In the genomic region with DNA sequence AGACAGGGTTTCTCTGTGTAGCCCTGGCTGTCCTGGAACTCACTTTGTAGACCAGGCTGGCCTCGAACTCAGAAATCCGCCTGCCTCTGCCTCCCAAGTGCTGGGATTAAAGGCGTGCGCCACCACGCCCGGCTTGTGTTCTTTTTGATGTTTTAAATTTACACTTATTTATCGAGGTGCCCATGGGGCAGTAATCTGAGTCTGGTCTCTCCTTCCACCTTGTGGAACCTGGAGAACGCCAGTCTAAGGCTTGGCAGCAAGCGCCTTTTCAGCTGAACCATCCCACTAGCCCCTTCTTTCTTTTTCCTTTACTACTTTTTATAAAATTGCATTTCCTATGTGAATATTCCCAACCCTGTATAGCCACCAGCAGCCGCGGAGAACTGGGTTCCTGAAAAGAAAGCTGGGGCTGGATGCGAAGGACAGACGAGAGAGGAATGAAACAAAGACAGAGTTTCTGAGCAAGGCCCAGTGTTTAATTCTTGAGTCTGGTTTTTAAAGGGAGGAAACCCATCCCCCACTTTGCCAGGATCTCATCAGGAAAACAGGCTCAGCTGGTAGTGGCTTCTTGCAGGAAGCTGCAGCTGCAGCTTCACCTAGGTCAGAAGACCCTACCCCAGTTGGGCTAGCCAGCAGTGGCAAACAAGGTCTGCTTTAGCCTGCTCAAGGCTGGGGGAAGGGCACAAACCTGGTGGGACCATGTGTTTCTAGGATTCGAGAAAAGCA, we compare ENCODE assay signal across 8 mouse cellular contexts. TPM values are rescaled to one million over a fixed set of nuclear protein-coding genes. Genes with fewer than 3 reads are reported as not detected.
DNase-seq lines count a peak whose midpoint lies in the region; ATAC-seq and TF ChIP-seq lines count a peak whose summit lies in the region.

No protein-coding gene starts in this region.

- 20% methylated on average over 14 of the region's 14 CpGs for WGBS in heart, adult 2 months
- 40% methylated on average over 13 of the region's 14 CpGs for WGBS in embryonic facial prominence, embryonic 11.5 days

- peak overlapping the region; percentile 91 for H3K4me3 ChIP-seq in heart, adult 2 months
- peak overlapping the region; percentile 91 for H3K4me3 ChIP-seq in ES-Bruce4 (ENCODE audit: low read depth, low read length)
- H3K4me3 ChIP-seq in embryonic facial prominence, embryonic 11.5 days (ENCODE audit: low read depth, low read length), result peak overlapping the region; percentile 68

- peaks cover 2% of the 10 kb centered on the region; the same call in 1 of the 2 replicates for H3K36me3 ChIP-seq in heart, adult 2 months (ENCODE audit: control insufficient read depth, insufficient read depth, low read length)
- peaks cover 20% of the 10 kb centered on the region for H3K36me3 ChIP-seq in ES-Bruce4 (ENCODE audit: control insufficient read depth, insufficient read depth, low read length, poor library complexity, severe bottlenecking)
- peaks cover 3% of the 10 kb centered on the region for H3K36me3 ChIP-seq in embryonic facial prominence, embryonic 11.5 days (replicated peaks; ENCODE audit: control insufficient read depth, insufficient read depth, low read depth, low read length)

- no peak overlapping the region; the same call in 1 of the 2 replicates for H3K27ac ChIP-seq in heart, adult 2 months
- peak overlapping the region; percentile 45 for H3K27ac ChIP-seq in ES-Bruce4 (ENCODE audit: insufficient read depth, low read length)
- no peak overlapping the region for H3K27ac ChIP-seq in embryonic facial prominence, embryonic 11.5 days (replicated peaks; ENCODE audit: low read depth, low read length)

- no peak for TF ChIP-seq EP300 in heart, adult 2 months (IDR thresholded peaks at IDR 0.05; ENCODE audit: insufficient read depth, low read depth, low read length)
- no peak for TF ChIP-seq EP300 in ES-Bruce4 (IDR thresholded peaks at IDR 0.05; ENCODE audit: insufficient read depth, low read depth, low read length)

- no peak for TF ChIP-seq CTCF in heart, adult 2 months (IDR thresholded peaks at IDR 0.05)
- no peak for TF ChIP-seq CTCF in ES-Bruce4 (IDR thresholded peaks at IDR 0.05; ENCODE audit: low read depth, low read length)

- no peaks in the 10 kb centered on the region for H3K27me3 ChIP-seq in heart, adult 2 months (ENCODE audit: control insufficient read depth, insufficient read depth, low read length)
- H3K27me3 ChIP-seq in ES-Bruce4 (ENCODE audit: control insufficient read depth, insufficient read depth, low read length, poor library complexity, severe bottlenecking), result no peaks in the 10 kb centered on the region
- H3K27me3 ChIP-seq in embryonic facial prominence, embryonic 11.5 days (ENCODE audit: control insufficient read depth, insufficient read depth, low read length), result no peaks in the 10 kb centered on the region

- H3K4me2 ChIP-seq in embryonic facial prominence, embryonic 11.5 days (ENCODE audit: low read depth, low read length), result peak overlapping the region; percentile 40

- DNase-seq in heart, adult 2 months, result peak; percentile 9 to 28
- DNase-seq in heart, adult 9 months (ENCODE audit: low spot score in 2 of 2), result no peak
- DNase-seq in embryonic facial prominence, embryonic 11.5 days (ENCODE audit: low spot score), result peak; percentile 44
- DNase-seq in induced T-regulatory cell, adult 2 months (ENCODE audit: low read depth), result peak; percentile 42
- DNase-seq in mesoderm, embryonic 11.5 days (ENCODE audit: low read depth, low spot score), result peak; percentile 23
- DNase-seq in thymus, postnatal 25 days, result peak; percentile 29
- no peak for DNase-seq in urinary bladder, postnatal 4 days (ENCODE audit: low spot score in 2 of 2)

- intact Hi-C loops in heart, adult 2 months (cut with DNase I), result loop anchor here (1.0 to 5.0 kb wide), 3 partner anchors 29 to 64 kb away; a partner anchor contains a TSS

- no peak for TF ChIP-seq POLR2A in heart, adult 2 months (IDR thresholded peaks at IDR 0.05; ENCODE audit: insufficient read depth, low read depth, low read length)
- TF ChIP-seq POLR2A in ES-Bruce4 (IDR thresholded peaks at IDR 0.05; ENCODE audit: insufficient read depth, low read length), result no peak

- no peak for ATAC-seq in embryonic facial prominence, embryonic 11.5 days (replicated peaks; ENCODE audit: insufficient number of reproducible peaks, low FRiP score, low TSS enrichment, low read depth)

- no peaks in the 10 kb centered on the region for H3K79me2 ChIP-seq in heart, adult 2 months (replicated peaks; ENCODE audit: control insufficient read depth, insufficient read depth, low read length)

- no peak overlapping the region for H3K9ac ChIP-seq in heart, adult 2 months (ENCODE audit: low read depth, low read length)
- H3K9ac ChIP-seq in ES-Bruce4 (ENCODE audit: low read depth, poor library complexity, severe bottlenecking), result peak overlapping the region; percentile 76
- peak overlapping the region; percentile 70 for H3K9ac ChIP-seq in embryonic facial prominence, embryonic 11.5 days (replicated peaks; ENCODE audit: low read length)

- 0 out of 2 replicates have a peak, but pooled peaks cover 1% of the 10 kb centered on the region for H3K4me1 ChIP-seq in heart, adult 2 months (ENCODE audit: control insufficient read depth, insufficient read depth, low read length)
- peaks cover 2% of the 10 kb centered on the region for H3K4me1 ChIP-seq in ES-Bruce4 (ENCODE audit: control insufficient read depth, insufficient read depth, low read length)
- no peaks in the 10 kb centered on the region for H3K4me1 ChIP-seq in embryonic facial prominence, embryonic 11.5 days (ENCODE audit: control insufficient read depth, insufficient read depth, low read length)

- peaks cover 31% of the 10 kb centered on the region for H3K9me3 ChIP-seq in ES-Bruce4 (replicated peaks; ENCODE audit: control insufficient read depth, insufficient read depth, low read length, poor library complexity, severe bottlenecking)
- H3K9me3 ChIP-seq in embryonic facial prominence, embryonic 11.5 days (replicated peaks; ENCODE audit: control insufficient read depth, low read length), result no peaks in the 10 kb centered on the region

RNA-seq across cellular contexts. Expression of a gene that starts 0.8 kb away (rescaled TPM):
- total RNA-seq in heart, adult 2 months (2021), result 1 to 10 TPM; 5.5 to 8.0 TPM
- polyA plus RNA-seq in heart, adult 2 months (2012; rRNA removed), result 4.4 and 6.1 TPM in 2 replicates
- 34.7 and 34.8 TPM in 2 replicates for polyA plus RNA-seq in ES-Bruce4 (2011; ENCODE audit: insufficient read depth, insufficient read length, low read depth, missing spikeins)
- polyA plus RNA-seq in embryonic facial prominence, embryonic 11.5 days (2014; fragmentation: Nextera tagmentation; extraction: Ambion mirVana), result 30.9 and 32.1 TPM in 2 replicates

RNA-seq across cellular contexts. Expression of a gene that starts 43.2 kb away (rescaled TPM):
- total RNA-seq in heart, adult 2 months (2021), result 10 to 100 TPM; 19.8 to 24.4 TPM
- 4.7 and 10.9 TPM in 2 replicates for polyA plus RNA-seq in heart, adult 2 months (2012; rRNA removed)
- 20.4 and 21.9 TPM in 2 replicates for polyA plus RNA-seq in ES-Bruce4 (2011; ENCODE audit: insufficient read depth, insufficient read length, low read depth, missing spikeins)
- 33.1 and 34.5 TPM in 2 replicates for polyA plus RNA-seq in embryonic facial prominence, embryonic 11.5 days (2014; fragmentation: Nextera tagmentation; extraction: Ambion mirVana)

RNA-seq across cellular contexts. Expression of a gene that starts 43.2 kb away (rescaled TPM):
- 1 to 10 TPM; 3.1 to 3.5 TPM for total RNA-seq in heart, adult 2 months (2021)
- 0.55 and 1.5 TPM in 2 replicates for polyA plus RNA-seq in heart, adult 2 months (2012; rRNA removed)
- polyA plus RNA-seq in ES-Bruce4 (2011; ENCODE audit: insufficient read depth, insufficient read length, low read depth, missing spikeins), result 5.8 and 7.0 TPM in 2 replicates
- 6.5 and 7.2 TPM in 2 replicates for polyA plus RNA-seq in embryonic facial prominence, embryonic 11.5 days (2014; fragmentation: Nextera tagmentation; extraction: Ambion mirVana)

RNA-seq across cellular contexts. Expression of a gene that starts 57.8 kb away (rescaled TPM):
- total RNA-seq in heart, adult 2 months (2021), result 1 to 10 TPM; 1.2 to 1.4 TPM
- 1.7 and 5.2 TPM in 2 replicates for polyA plus RNA-seq in heart, adult 2 months (2012; rRNA removed)
- polyA plus RNA-seq in ES-Bruce4 (2011; ENCODE audit: insufficient read depth, insufficient read length, low read depth, missing spikeins), result not detected in 2 replicates
- 0.36 and 0.71 TPM in 2 replicates for polyA plus RNA-seq in embryonic facial prominence, embryonic 11.5 days (2014; fragmentation: Nextera tagmentation; extraction: Ambion mirVana)

Comparison
In these comparisons a context has a peak if more than half of its experiments do, and no peak if none do; other contexts are left out.
1. DNase-seq: peak in heart, adult 2 months (2 of 2), embryonic facial prominence, embryonic 11.5 days (single experiment), induced T-regulatory cell, adult 2 months (single experiment), mesoderm, embryonic 11.5 days (single experiment) and thymus, postnatal 25 days (single experiment); none in heart, adult 9 months (0 of 2) and urinary bladder, postnatal 4 days (0 of 2).
2. Peak in every context shown above with its lines, with median percentiles within 50 percentile points of each other: H3K4me3 ChIP-seq.